Mouse (Mus musculus) stomach, embryonic 14.5 days (tissue): Measurements from ENCODE around the gene Tmem8b. TPM values are rescaled to one million over a fixed set of nuclear protein-coding genes. Genes with fewer than 3 reads are reported as not detected.

Source experiments
- ATAC-seq: fragments of 200-750 bp; cut with Nextera tagmentation; 2 replicates; pipeline ENCODE4 v1.8.0; 2017; ENCODE audit warnings: low read depth, moderate TSS enrichment; ENCODE audit not compliant: insufficient number of reproducible peaks, insufficient read depth, low FRiP score
- H3K27ac ChIP-seq: fragments of 300-500 bp; sonication (generic); 2 replicates; pipeline ENCODE4 v1.5.1; 2014; ENCODE audit warnings: mild to moderate bottlenecking, low read length, moderate library complexity, mixed read lengths
- H3K27me3 ChIP-seq: fragments of 300-500 bp; sonication (generic); 2 replicates; pipeline ENCODE4 v1.6.1; 2014; ENCODE audit warnings: low read length, control low read depth, mixed read lengths; ENCODE audit not compliant: control insufficient read depth, insufficient read depth
- H3K36me3 ChIP-seq: fragments of 300-500 bp; sonication (generic); 2 replicates; pipeline ENCODE4 v1.6.1; 2014; ENCODE audit warnings: mild to moderate bottlenecking, control low read depth, low read length, moderate library complexity, mixed read lengths; ENCODE audit not compliant: control insufficient read depth, insufficient read depth
- H3K4me1 ChIP-seq: fragments of 300-500 bp; sonication (generic); 2 replicates; pipeline ENCODE4 v1.6.1; 2014; ENCODE audit warnings: low read length, control low read depth, mixed read lengths; ENCODE audit not compliant: control insufficient read depth, insufficient read depth
- H3K4me2 ChIP-seq: fragments of 300-500 bp; sonication (generic); replicated peaks from 2 replicates; pipeline ENCODE4 v1.6.1; 2014; ENCODE audit warnings: low read depth, low read length, control low read depth
- H3K4me3 ChIP-seq: fragments of 300-500 bp; sonication (generic); 2 replicates; pipeline ENCODE4 v1.5.1; 2014; ENCODE audit warnings: low read depth, low read length, control low read depth
- H3K9ac ChIP-seq: fragments of 300-500 bp; sonication (generic); replicated peaks from 2 replicates; pipeline ENCODE4 v1.6.1; 2014; ENCODE audit warnings: low read depth, mild to moderate bottlenecking, control low read depth, low read length, moderate library complexity, mixed read lengths
- H3K9me3 ChIP-seq: fragments of 300-500 bp; sonication (generic); 2 replicates; pipeline ENCODE4 v1.6.1; 2016; ENCODE audit warnings: low read depth, low read length, control low read depth; ENCODE audit not compliant: control insufficient read depth
- WGBS: fragments of 180-500 bp; shearing (Covaris S2); extraction: QIAGEN DNeasy Blood & Tissue Kit; methylation state at CpG from one replicate; pipeline ENCODE4 v1.1.7; 2014; 5-methylcytosine and 5-hydroxymethylcytosine counted together
- polyA plus RNA-seq: library from polyadenylated mRNA; unstranded; fragments of >200 nt; fragmentation: Nextera tagmentation; extraction: Ambion mirVana; gene quantifications from 2 replicates; pipeline ENCODE4 v1.2.1, GENCODE M21; 2014

Gene Tmem8b
- polyA plus RNA-seq, 1 experiment from 2014 or later = 4.5 TPM

DNA sequence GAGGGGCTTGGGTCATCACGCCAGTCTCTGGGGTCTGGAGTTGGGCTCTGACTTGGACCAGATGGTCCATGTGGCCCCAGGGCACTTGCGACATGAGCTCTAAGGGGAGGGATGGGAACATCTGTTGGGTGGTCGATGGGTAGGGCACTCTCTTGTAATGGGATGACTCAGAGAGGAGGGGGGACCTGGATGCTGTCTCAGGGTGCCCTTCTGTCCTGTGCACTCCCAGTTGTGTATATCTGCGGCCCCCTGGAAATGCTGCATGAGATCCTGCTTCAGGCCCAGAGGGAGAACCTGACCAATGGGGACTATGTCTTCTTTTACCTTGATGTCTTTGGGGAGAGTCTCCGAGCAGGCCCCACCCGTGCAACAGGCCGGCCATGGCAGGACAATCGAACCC, 35.5 kb upstream of the Tmem8b start:
- Histone ChIP-seq H3K27ac (no peak overlapping the region), H3K4me1 (peaks cover 16% of the 10 kb centered on the region), H3K36me3 (no peaks in the 10 kb centered on the region), H3K9ac (no peak overlapping the region), H3K27me3 (no peaks in the 10 kb centered on the region), H3K4me2 (0 out of 2 replicates have a peak overlapping the region, but pooled peaks have one; percentile 86), H3K4me3 (no peak overlapping the region), H3K9me3 (no peaks in the 10 kb centered on the region)
- 85% methylated on average over 8 of the region's 8 CpGs for WGBS
- no peak for ATAC-seq

DNA sequence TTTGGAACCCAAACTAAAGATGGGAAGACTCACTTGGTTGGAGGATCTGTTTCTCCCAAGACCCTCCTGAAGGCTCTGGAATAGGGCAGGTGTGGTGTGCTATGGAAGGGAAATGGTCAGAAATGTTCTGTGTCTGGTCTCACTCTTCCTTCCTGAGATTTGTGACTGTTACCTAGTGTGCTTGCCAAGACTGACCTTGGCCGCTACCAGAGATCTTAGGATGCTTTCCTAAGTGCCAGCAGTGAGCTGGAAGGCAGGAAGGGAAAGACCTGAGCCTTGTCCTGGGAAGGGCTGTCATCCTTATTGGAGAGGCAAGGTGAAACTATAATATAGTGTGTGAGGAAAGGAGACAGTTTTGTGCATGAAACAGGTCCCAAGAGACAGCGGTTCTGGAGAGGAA, 35.0 kb upstream of the Tmem8b start:
- 90% methylated on average over 2 of the region's 2 CpGs for WGBS
- no peak for ATAC-seq
- H3K27me3 ChIP-seq = no peaks in the 10 kb centered on the region
- no peak overlapping the region for H3K27ac ChIP-seq
- no peaks in the 10 kb centered on the region for H3K9me3 ChIP-seq
- no peaks in the 10 kb centered on the region for H3K36me3 ChIP-seq
- no peak overlapping the region for H3K9ac ChIP-seq
- no peak overlapping the region for H3K4me2 ChIP-seq
- peaks cover 16% of the 10 kb centered on the region for H3K4me1 ChIP-seq
- H3K4me3 ChIP-seq = no peak overlapping the region

DNA sequence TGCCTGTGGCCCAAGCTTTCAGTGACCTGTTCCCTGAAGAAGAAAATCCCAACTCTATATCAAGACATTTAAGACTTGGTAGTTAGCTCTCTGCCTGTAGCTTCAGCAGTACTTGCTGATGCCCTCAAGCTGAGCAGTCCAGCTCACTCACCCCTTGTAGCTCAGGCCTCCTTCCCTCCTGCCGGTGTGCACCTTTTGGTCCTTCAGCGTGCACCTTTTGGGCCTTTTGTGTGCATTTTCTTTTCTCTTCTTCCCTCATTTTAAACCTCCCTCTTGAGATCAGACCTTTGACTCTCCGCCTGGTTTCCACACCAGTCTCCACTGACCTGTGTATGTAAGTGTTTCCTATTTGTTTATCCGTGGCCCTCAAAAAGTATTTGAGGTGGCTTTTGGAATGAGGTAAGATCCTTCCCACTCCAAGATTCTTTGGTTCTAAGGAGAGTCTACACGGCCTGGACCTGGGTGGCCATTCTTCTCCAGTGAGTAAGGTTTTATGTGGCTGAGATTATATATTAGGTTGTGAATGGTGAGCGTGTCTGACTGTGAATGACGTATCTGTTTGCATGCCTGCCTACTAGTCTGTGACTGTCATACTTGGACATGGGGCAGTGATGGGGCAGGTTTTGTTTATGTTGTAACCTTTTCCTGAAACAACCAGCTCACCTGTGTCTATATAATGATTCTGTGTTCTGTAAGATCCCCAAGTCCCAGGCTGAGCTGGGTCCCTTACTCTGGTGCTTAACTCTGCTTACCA, 34.0 kb upstream of the Tmem8b start:
- ATAC-seq = no peak
- 80% methylated on average over 7 of the region's 7 CpGs for WGBS

DNA sequence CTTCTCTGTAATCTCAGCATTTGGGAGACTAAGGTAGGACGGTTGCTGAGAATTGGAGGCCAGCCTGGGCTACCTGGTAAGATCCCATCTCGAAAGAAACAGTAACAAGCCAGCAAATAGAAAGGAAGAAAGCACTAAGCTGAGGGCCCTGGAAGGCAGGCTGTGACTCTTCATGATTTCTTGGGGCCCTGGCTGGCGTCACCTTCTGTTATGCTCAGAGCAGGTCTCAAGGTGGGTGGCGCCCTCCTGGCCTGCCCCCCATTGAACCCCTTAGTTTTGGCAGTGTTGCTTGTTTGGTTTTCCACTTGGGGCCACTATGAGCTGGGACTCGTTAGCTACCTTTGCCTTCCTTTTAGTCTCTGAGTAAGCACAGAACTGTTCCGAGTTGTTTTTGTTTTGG, 32.0 kb upstream of the Tmem8b start:
- no peak for ATAC-seq
- Histone ChIP-seq H3K4me1 (peaks cover 14% of the 10 kb centered on the region), H3K9me3 (no peaks in the 10 kb centered on the region), H3K4me3 (no peak overlapping the region), H3K27ac (no peak overlapping the region), H3K36me3 (no peaks in the 10 kb centered on the region), H3K27me3 (no peaks in the 10 kb centered on the region), H3K4me2 (no peak overlapping the region), H3K9ac (no peak overlapping the region)
- 72% methylated on average over 6 of the region's 6 CpGs for WGBS

More for the DNA sequence above, 34.0 kb upstream of the Tmem8b start:
- Histone ChIP-seq H3K9me3 (no peaks in the 10 kb centered on the region), H3K4me3 (no peak overlapping the region), H3K36me3 (no peaks in the 10 kb centered on the region), H3K9ac (no peak overlapping the region), H3K4me2 (no peak overlapping the region), H3K27me3 (no peaks in the 10 kb centered on the region), H3K4me1 (peaks cover 16% of the 10 kb centered on the region), H3K27ac (no peak overlapping the region)

DNA sequence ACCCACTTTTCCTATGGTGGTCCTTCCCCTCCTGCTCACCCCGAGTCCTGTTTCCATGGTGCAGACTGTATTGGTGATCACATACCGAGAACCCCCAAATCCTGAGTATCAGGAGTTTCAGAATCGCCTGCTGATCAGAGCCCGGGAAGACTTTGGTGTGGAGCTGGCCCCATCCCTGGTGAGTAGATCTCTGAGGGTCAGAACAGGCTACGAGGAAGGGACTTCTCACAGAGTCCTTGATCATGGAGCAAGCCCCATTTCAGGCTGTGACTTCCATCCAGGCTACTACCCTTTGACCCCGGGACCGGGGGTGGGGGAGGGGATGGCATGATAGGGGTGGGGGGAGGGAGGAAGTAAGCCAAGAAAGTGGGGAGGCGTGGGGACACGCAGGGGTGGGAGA, 28.7 kb upstream of the Tmem8b start:
- WGBS = 65% methylated on average over 9 of the region's 9 CpGs
- Histone ChIP-seq H3K4me1 (no peaks in the 10 kb centered on the region), H3K27me3 (no peaks in the 10 kb centered on the region), H3K4me2 (no peak overlapping the region), H3K27ac (no peak overlapping the region), H3K36me3 (no peaks in the 10 kb centered on the region; the same call in 1 of the 2 replicates), H3K9me3 (no peaks in the 10 kb centered on the region), H3K9ac (no peak overlapping the region), H3K4me3 (no peak overlapping the region)
- ATAC-seq = no peak

DNA sequence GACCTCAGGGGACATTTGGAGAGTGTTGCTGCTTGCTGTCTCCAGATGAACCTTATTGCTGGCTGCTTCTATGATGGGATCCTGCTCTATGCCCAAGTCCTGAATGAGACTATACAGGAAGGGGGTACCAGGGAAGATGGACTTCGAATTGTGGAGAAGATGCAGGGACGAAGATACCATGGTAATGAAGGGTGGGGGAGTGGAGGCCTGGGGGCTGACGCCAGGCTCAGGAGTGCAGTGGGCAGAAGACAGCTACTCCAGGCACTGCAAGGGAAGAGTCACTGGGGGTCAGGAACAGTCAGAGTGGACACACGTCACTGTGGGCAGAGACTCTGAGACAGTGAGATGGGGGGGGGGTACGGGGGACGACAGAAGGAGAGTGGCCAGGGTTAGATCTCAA, 28.3 kb upstream of the Tmem8b start:
- 84% methylated on average over 6 of the region's 6 CpGs for WGBS
- no peak for ATAC-seq

DNA sequence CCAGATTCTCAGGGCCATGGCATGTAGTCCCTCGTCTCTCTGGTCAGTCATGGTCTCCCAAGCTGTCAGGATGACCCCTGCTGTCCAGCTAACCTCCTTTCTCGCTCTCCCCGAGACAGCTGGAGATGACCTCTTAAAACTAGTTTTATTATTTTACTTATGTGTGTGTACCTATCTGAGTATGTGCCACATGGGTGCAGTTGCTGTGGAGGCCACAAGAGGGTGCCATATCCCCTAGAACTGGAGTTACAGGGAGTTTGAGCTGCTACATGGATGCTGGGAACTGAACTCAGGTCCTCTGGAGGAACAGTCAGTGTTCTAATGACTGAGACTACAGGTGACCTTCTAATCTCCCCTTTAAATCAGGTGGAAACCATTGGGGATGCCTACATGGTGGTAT, 19.0 kb upstream of the Tmem8b start:
- Histone ChIP-seq H3K4me3 (no peak overlapping the region), H3K27me3 (no peaks in the 10 kb centered on the region), H3K9ac (no peak overlapping the region), H3K4me1 (0 out of 2 replicates have a peak, but pooled peaks cover 2% of the 10 kb centered on the region), H3K27ac (no peak overlapping the region), H3K36me3 (peaks cover 4% of the 10 kb centered on the region; the same call in 1 of the 2 replicates), H3K4me2 (no peak overlapping the region), H3K9me3 (peaks cover 9% of the 10 kb centered on the region; the same call in 1 of the 2 replicates)
- WGBS = 94% methylated on average over 3 of the region's 3 CpGs
- no peak for ATAC-seq

More for the DNA sequence above, 28.3 kb upstream of the Tmem8b start:
- Histone ChIP-seq H3K4me2 (no peak overlapping the region), H3K4me1 (no peaks in the 10 kb centered on the region), H3K9ac (no peak overlapping the region), H3K36me3 (no peaks in the 10 kb centered on the region; the same call in 1 of the 2 replicates), H3K27ac (no peak overlapping the region), H3K9me3 (no peaks in the 10 kb centered on the region), H3K4me3 (no peak overlapping the region), H3K27me3 (no peaks in the 10 kb centered on the region)

DNA sequence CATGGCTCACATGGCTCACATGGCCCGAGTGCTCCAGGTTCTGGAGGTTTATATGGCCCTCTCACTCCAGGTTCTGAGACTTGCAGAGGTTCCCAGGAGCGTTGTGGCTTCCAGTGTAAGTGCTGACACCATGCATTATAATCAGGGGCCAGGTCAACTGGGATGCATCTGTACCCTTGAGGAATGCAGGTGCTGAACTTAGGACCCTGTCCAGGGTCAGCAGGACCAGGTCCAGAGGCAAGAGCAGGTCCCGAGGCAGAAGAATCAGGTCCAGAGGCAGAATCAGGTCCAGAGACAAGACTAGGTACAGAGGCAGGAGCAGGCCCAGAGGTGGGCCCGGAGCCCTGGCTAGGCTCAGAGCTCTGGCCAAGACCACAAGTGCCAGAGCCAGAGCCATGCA, 16.0 kb upstream of the Tmem8b start:
- H3K4me3 ChIP-seq = no peak overlapping the region
- no peak for ATAC-seq

More for the DNA sequence above, 16.0 kb upstream of the Tmem8b start:
- Histone ChIP-seq H3K27ac (no peak overlapping the region), H3K27me3 (no peaks in the 10 kb centered on the region), H3K9me3 (peaks cover 9% of the 10 kb centered on the region; the same call in 1 of the 2 replicates), H3K36me3 (no peaks in the 10 kb centered on the region), H3K4me1 (peaks cover 2% of the 10 kb centered on the region; the same call in 1 of the 2 replicates), H3K4me2 (peak overlapping the region; percentile 39; the same call in 1 of the 2 replicates), H3K9ac (no peak overlapping the region)
- WGBS = 92% methylated on average over 4 of the region's 4 CpGs
